Mouse (Mus musculus) heart, postnatal 0 days (tissue): ENCODE data around the gene Pex16. TPM values are rescaled to one million over a fixed set of nuclear protein-coding genes. Genes with fewer than 3 reads are reported as not detected.
A peak's percentile ranks its signal among the peaks of the same experiment; 100 is the strongest.

Experiments used
- ATAC-seq: fragments of 200-750 bp; cut with Nextera tagmentation; 2 replicates; pipeline ENCODE4 v1.8.0; 2017; ENCODE audit warnings: low read depth, moderate number of reproducible peaks, moderate library complexity; ENCODE audit not compliant: insufficient read depth
- DNase-seq: peaks from one replicate; pipeline ENCODE4 v3.0.0-alpha.2; 2016; ENCODE audit warnings: low spot score
- H3K27ac ChIP-seq: fragments of 300-500 bp; sonication (generic); 2 replicates; pipeline ENCODE4 v1.5.1; 2014; ENCODE audit warnings: low read depth, mild to moderate bottlenecking
- H3K27me3 ChIP-seq: fragments of 300-500 bp; sonication (generic); 2 replicates; pipeline ENCODE4 v1.6.1; 2014; ENCODE audit warnings: low read length, mixed read lengths; ENCODE audit not compliant: control insufficient read depth, insufficient read depth
- H3K36me3 ChIP-seq: fragments of 300-500 bp; sonication (generic); replicated peaks from 2 replicates; pipeline ENCODE4 v1.6.1; 2014; ENCODE audit warnings: low read length, mixed read lengths; ENCODE audit not compliant: control insufficient read depth, insufficient read depth
- H3K4me1 ChIP-seq: fragments of 300-500 bp; sonication (generic); 2 replicates; pipeline ENCODE4 v1.6.1; 2014; ENCODE audit warnings: antibody characterized with exemption; ENCODE audit not compliant: control insufficient read depth, insufficient read depth
- H3K4me2 ChIP-seq: fragments of 300-500 bp; sonication (generic); 2 replicates; pipeline ENCODE4 v1.6.1; 2014; ENCODE audit warnings: low read depth, mild to moderate bottlenecking, low read length, moderate library complexity
- H3K4me3 ChIP-seq: fragments of 300-500 bp; sonication (generic); 2 replicates; pipeline ENCODE4 v1.5.1; 2014; ENCODE audit warnings: low read depth, low read length
- H3K9ac ChIP-seq: fragments of 300-500 bp; sonication (generic); replicated peaks from 2 replicates; pipeline ENCODE4 v1.6.1; 2014; ENCODE audit warnings: low read depth, low read length, mixed read lengths
- H3K9me3 ChIP-seq: fragments of 300-500 bp; sonication (generic); replicated peaks from 2 replicates; pipeline ENCODE4 v1.6.1; 2016; ENCODE audit warnings: low read length; ENCODE audit not compliant: control insufficient read depth
- CTCF ChIP-seq: IDR thresholded peaks from 2 replicates; pipeline ENCODE4 v1.5.1; 2016; ENCODE audit warnings: antibody characterized with exemption, control low read depth, low read depth
- EP300 ChIP-seq: IDR thresholded peaks from 2 replicates; pipeline ENCODE4 v1.6.1; 2016; ENCODE audit warnings: antibody characterized with exemption, low read depth
- WGBS: fragments of 180-500 bp; shearing (Covaris S2); extraction: QIAGEN DNeasy Blood & Tissue Kit; methylation state at CpG from one replicate; pipeline ENCODE4 v1.1.7; 2014; 5-methylcytosine and 5-hydroxymethylcytosine counted together
- polyA plus RNA-seq: library from polyadenylated mRNA; unstranded; fragments of >200 nt; fragmentation: Nextera tagmentation; extraction: Ambion mirVana; gene quantifications from 2 replicates; pipeline ENCODE4 v1.2.1, GENCODE M21; 2015
- total RNA-seq: library from RNA; depleted of rRNA; stranded (reverse); fragments of >200 nt; gene quantifications from 2 replicates; pipeline ENCODE4 v1.2.3, GENCODE M21; 2014; ENCODE audit warnings: low replicate concordance

Gene Pex16
- total and polyA plus RNA-seq, 2 experiments from 2014 or later: 14.1 to 27.7 TPM

DNA sequence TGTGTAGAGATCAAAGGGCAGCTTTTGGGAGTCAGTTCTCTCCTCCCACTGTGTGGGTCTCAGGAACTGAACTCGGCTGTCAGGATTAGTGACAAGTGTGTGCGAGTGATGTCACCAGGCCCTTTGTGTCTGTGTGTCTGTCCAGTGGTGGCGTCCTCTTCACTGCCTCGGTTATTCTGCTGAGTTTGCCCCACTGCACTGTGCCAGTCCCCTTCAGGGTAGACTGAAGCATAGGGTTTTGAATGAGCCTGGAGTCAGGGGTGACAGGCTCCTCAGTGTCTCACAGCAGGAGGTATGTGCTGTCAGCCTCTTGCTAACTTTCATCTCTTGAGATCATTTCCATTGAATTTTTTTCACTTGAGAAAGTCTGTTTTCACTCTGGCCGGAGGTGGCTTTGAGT lies 21.1 kb upstream of the Pex16 start:
- Histone ChIP-seq H3K9ac (no peak overlapping the region), H3K4me2 (no peak overlapping the region), H3K4me1 (no peaks in the 10 kb centered on the region), H3K27me3 (no peaks in the 10 kb centered on the region), H3K36me3 (peaks cover 66% of the 10 kb centered on the region), H3K9me3 (no peaks in the 10 kb centered on the region), H3K27ac (no peak overlapping the region; the same call in 1 of the 2 replicates), H3K4me3 (no peak overlapping the region)
- 74% methylated on average over 5 of the region's 5 CpGs for WGBS
- no peak for DNase-seq
- no peak for ATAC-seq
- TF ChIP-seq EP300: no peak
- TF ChIP-seq CTCF: no peak

DNA sequence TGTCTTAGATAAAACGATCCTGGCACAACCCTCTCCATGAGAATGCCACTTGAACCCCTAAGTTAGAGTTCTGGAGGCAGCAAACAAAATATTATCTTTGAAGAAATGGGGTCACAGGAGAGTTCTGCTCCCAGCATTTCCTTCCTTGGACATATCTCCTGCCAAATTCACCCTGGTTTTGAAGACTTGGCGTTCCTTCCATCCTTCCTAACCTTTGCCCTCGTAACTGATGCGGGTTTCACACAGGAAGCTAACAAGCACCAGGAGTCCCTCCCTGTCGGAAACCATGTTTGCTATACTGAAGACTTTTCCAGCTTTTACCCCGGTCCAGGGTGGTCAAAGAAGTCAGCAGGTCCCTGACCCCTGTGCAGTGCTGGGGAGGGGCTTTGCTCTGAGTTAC lies 20.3 kb upstream of the Pex16 start:
- 58% methylated on average over 6 of the region's 6 CpGs for WGBS
- H3K4me1 ChIP-seq: no peaks in the 10 kb centered on the region
- H3K27ac ChIP-seq: no peak overlapping the region; the same call in 1 of the 2 replicates

DNA sequence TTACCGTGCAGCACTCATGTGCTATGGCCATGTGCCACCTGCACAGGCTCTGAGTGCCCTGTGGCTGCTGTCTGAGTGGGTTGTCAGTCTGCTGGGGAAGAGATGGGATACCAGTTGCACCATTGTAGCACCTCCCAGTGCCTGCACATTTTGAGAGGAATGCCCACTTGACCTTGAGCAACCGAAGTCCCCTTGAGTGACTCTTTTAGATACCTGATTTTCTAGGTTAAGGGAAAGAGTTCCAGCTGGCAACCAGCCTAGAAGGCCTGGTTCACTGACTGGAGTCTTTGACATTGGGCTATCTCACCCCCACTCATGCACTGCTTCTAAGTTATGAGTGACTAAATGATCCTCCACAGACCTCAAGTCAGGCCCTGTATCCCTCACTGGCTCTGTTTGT lies 15.2 kb upstream of the Pex16 start:
- H3K27me3 ChIP-seq: no peaks in the 10 kb centered on the region
- DNase-seq: no peak
- TF ChIP-seq EP300 (no peak), CTCF (no peak)
- no peaks in the 10 kb centered on the region for H3K9me3 ChIP-seq
- no peak overlapping the region for H3K9ac ChIP-seq
- 0 out of 2 replicates have a peak, but pooled peaks have one; percentile 30 for ATAC-seq
- H3K4me3 ChIP-seq: no peak overlapping the region
- H3K27ac ChIP-seq: no peak overlapping the region
- H3K4me2 ChIP-seq: no peak overlapping the region
- H3K4me1 ChIP-seq: 0 out of 2 replicates have a peak, but pooled peaks cover 4% of the 10 kb centered on the region
- WGBS: 33% methylated on average over 2 of the region's 2 CpGs
- H3K36me3 ChIP-seq: peaks cover 67% of the 10 kb centered on the region

More for the DNA sequence above, 20.3 kb upstream of the Pex16 start:
- no peaks in the 10 kb centered on the region for H3K27me3 ChIP-seq
- no peak overlapping the region for H3K4me2 ChIP-seq
- 0 out of 2 replicates have a peak, but pooled peaks have one; percentile 36 for ATAC-seq
- no peak overlapping the region for H3K4me3 ChIP-seq
- H3K9me3 ChIP-seq: no peaks in the 10 kb centered on the region
- DNase-seq: no peak
- no peak for TF ChIP-seq EP300
- no peak for TF ChIP-seq CTCF
- no peak overlapping the region for H3K9ac ChIP-seq
- peaks cover 67% of the 10 kb centered on the region for H3K36me3 ChIP-seq

DNA sequence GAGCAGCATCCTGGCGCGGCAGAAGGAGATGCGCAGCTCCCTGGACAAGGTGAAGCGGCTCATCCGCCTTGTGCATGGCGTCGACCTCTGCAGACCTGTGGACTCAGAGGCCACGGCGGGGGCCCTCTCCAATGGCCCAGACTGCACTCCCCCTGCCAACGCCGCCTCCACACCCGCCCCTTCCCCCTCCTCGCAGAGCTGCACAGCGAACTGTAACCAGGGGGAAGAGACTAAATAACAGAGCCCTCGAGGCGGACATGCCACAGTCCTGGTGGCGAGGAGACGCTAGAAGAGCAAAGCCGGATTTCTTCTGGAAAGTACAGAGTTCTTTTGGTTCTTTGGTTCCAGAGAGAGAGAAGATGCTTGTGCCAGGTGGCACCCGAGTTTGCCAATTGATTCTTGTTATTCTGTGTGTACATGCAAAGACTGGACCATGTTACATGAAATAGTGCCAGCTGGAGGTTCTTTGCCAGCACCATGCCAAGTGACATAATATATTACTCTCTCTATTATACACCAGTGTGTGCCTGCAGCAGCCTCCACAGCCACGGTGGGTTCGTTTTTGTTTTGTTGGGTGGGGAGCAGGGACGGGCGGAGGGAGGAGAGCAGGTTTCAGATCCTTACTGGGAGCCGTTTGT lies 14.2 kb upstream of the Pex16 start:
- Histone ChIP-seq H3K36me3 (peaks cover 67% of the 10 kb centered on the region), H3K9me3 (no peaks in the 10 kb centered on the region), H3K27ac (no peak overlapping the region), H3K4me3 (no peak overlapping the region), H3K27me3 (no peaks in the 10 kb centered on the region), H3K4me2 (no peak overlapping the region), H3K4me1 (0 out of 2 replicates have a peak, but pooled peaks cover 4% of the 10 kb centered on the region), H3K9ac (no peak overlapping the region)
- WGBS: 81% methylated on average over 25 of the region's 25 CpGs
- DNase-seq (no peak), ATAC-seq (no peak)
- TF ChIP-seq CTCF: no peak
- no peak for TF ChIP-seq EP300

DNA sequence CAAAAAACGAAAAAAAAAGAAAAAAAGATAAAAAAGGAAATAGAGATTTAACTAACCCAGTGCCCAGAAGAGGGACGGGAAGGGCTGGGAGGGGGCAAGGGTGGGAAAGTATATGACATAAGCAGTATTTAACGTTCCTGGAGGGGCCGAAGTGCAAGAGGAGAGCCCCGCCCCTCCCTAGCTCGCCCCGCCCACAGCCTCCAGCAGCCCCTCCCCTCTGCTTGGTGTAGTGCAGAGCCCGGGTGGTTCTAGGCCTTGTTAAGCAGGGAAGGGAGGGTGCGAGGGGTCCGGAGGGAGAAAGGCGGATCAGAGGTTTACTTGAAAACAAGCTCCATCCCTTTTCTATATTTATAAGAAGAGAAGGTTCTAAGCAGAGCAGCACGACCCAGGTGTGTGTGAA lies 13.6 kb upstream of the Pex16 start:
- H3K4me1 ChIP-seq: 0 out of 2 replicates have a peak, but pooled peaks cover 4% of the 10 kb centered on the region
- H3K27ac ChIP-seq: no peak overlapping the region
- ATAC-seq: no peak
- H3K4me3 ChIP-seq: no peak overlapping the region
- H3K4me2 ChIP-seq: no peak overlapping the region
- WGBS: 43% methylated on average over 12 of the region's 12 CpGs
- H3K36me3 ChIP-seq: peaks cover 67% of the 10 kb centered on the region
- no peak for DNase-seq
- no peaks in the 10 kb centered on the region for H3K9me3 ChIP-seq
- no peak overlapping the region for H3K9ac ChIP-seq
- no peaks in the 10 kb centered on the region for H3K27me3 ChIP-seq
- no peak for TF ChIP-seq CTCF
- no peak for TF ChIP-seq EP300

DNA sequence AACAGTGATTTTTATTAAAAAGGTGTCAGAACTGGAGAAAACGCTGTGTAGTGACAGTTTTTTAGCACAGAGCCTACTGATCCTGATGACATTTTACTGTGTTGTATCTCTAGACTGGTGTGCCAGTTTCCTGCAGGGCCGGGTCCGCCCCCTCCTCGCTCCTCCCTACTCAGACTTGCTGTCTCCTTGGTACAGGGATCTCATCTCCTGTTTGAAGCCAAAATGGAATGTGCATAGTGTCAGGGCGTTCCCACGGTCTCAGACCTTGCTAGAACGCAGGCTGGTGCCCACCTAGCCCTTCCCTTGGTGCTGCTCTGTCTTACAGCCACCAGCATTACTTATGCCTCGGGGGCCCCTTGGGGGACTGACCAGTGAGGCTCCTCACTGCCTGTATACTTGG lies 12.7 kb upstream of the Pex16 start:
- no peak overlapping the region for H3K4me2 ChIP-seq
- H3K27me3 ChIP-seq: no peaks in the 10 kb centered on the region
- WGBS: 79% methylated on average over 8 of the region's 8 CpGs
- no peak for ATAC-seq
- TF ChIP-seq CTCF: no peak
- TF ChIP-seq EP300: no peak
- 0 out of 2 replicates have a peak, but pooled peaks cover 4% of the 10 kb centered on the region for H3K4me1 ChIP-seq
- no peak overlapping the region for H3K4me3 ChIP-seq
- no peaks in the 10 kb centered on the region for H3K9me3 ChIP-seq
- DNase-seq: no peak
- H3K36me3 ChIP-seq: peaks cover 61% of the 10 kb centered on the region
- no peak overlapping the region for H3K27ac ChIP-seq
- no peak overlapping the region for H3K9ac ChIP-seq
